Comparison of ENCODE assay signal across 11 mouse cellular contexts in the genomic region with DNA sequence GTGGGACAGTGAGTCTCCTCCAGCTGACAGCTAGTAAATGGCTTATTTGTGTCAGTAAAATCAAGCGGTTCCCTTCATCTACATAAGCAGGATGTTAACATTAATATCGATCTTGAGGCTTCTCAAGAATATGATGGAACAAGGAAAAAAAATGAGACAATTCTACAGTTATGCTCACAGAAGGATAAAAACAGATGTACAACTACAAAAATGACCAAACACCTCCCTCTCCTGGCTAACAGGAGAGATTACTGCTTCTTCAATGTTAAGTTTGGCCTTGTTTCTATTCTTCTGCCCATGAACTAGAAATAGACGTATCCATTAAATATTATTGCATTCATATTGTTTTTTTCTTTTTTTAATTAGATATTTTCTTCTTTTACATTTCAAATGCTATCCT.
DNase-seq lines count a peak whose midpoint lies in the region; ATAC-seq and TF ChIP-seq lines count a peak whose summit lies in the region.
"Had no signal": no experiment of that assay in that cellular context is flagged by ENCODE, and none has a peak within 500 bp of the region (broad histone marks: within the 10 kb centered on the region; RNA-seq: fewer than 3 reads in every experiment).

No protein-coding gene starts in this region.

- no peak for ATAC-seq in CD4-positive, CD25-positive, alpha-beta regulatory T cell, adult 4 months
- ATAC-seq in kidney, postnatal 0 days (replicated peaks; ENCODE audit: low FRiP score, low read depth): no peak
- no peak for ATAC-seq in embryonic facial prominence, embryonic 14.5 days (ENCODE audit: low read depth)

- no peaks in the 10 kb centered on the region for H3K36me3 ChIP-seq in kidney, postnatal 0 days (ENCODE audit: insufficient read depth, low read length)
- H3K36me3 ChIP-seq in embryonic facial prominence, embryonic 14.5 days (ENCODE audit: control insufficient read depth, insufficient read depth, low read length): no peaks in the 10 kb centered on the region
- H3K36me3 ChIP-seq: limb, embryonic 13.5 days had no signal

- no peaks in the 10 kb centered on the region for H3K27me3 ChIP-seq in kidney, postnatal 0 days (ENCODE audit: insufficient read depth, low read length)
- H3K27me3 ChIP-seq in embryonic facial prominence, embryonic 14.5 days (replicated peaks; ENCODE audit: control insufficient read depth, insufficient read depth, low read length): no peaks in the 10 kb centered on the region
- H3K27me3 ChIP-seq: limb, embryonic 13.5 days had no signal

- H3K9me3 ChIP-seq in kidney, postnatal 0 days (replicated peaks; ENCODE audit: low read length): no peaks in the 10 kb centered on the region
- H3K9me3 ChIP-seq in embryonic facial prominence, embryonic 14.5 days (ENCODE audit: control insufficient read depth, low read length): no peaks in the 10 kb centered on the region; the same call in 1 of the 2 replicates
- H3K9me3 ChIP-seq: limb, embryonic 13.5 days had no signal

- no peak overlapping the region for H3K27ac ChIP-seq in kidney, postnatal 0 days
- H3K27ac ChIP-seq in embryonic facial prominence, embryonic 14.5 days (replicated peaks; ENCODE audit: low read depth, low read length): no peak overlapping the region

- no peak overlapping the region for H3K4me3 ChIP-seq in kidney, postnatal 0 days (replicated peaks; ENCODE audit: low read depth, low read length)
- no peak overlapping the region for H3K4me3 ChIP-seq in embryonic facial prominence, embryonic 14.5 days (ENCODE audit: low read depth, low read length)
- H3K4me3 ChIP-seq: limb, embryonic 13.5 days; myocyte had no signal

- peak; percentile 22 for DNase-seq in CD4-positive, CD25-positive, alpha-beta regulatory T cell, adult 2 months (ENCODE audit: low read depth, low spot score)
- DNase-seq in kidney, postnatal 0 days (ENCODE audit: low spot score): peak; percentile 85
- DNase-seq in kidney, adult 11 months: no peak
- peak; percentile 77 for DNase-seq in 3T3-L1 (ENCODE audit: low read depth, low spot score)
- DNase-seq in embryonic facial prominence, embryonic 14.5 days (ENCODE audit: low spot score): peak; percentile 76
- no peak for DNase-seq in right cerebral cortex, adult 18-20 months
- DNase-seq in yolk sac, embryonic 10.5 days (ENCODE audit: low spot score): no peak
- DNase-seq: thymus, adult 18-20 months had no signal

- H3K4me2 ChIP-seq in kidney, postnatal 0 days (ENCODE audit: low read length): no peak overlapping the region
- H3K4me2 ChIP-seq in embryonic facial prominence, embryonic 14.5 days (ENCODE audit: low read depth, low read length): no peak overlapping the region
- H3K4me2 ChIP-seq: limb, embryonic 13.5 days had no signal

- TF ChIP-seq CTCF in kidney, postnatal 0 days (IDR thresholded peaks at IDR 0.05; ENCODE audit: low read depth): peak; percentile 79

- H3K4me1 ChIP-seq in kidney, postnatal 0 days (replicated peaks; ENCODE audit: insufficient read depth, low read length): peaks cover 5% of the 10 kb centered on the region
- H3K4me1 ChIP-seq in embryonic facial prominence, embryonic 14.5 days (ENCODE audit: control insufficient read depth, insufficient read depth, low read length): peaks cover 46% of the 10 kb centered on the region

- no peak overlapping the region for H3K9ac ChIP-seq in kidney, postnatal 0 days (ENCODE audit: low read depth, low read length)
- no peak overlapping the region for H3K9ac ChIP-seq in embryonic facial prominence, embryonic 14.5 days (ENCODE audit: low read depth, low read length)
- H3K9ac ChIP-seq: limb, embryonic 13.5 days had no signal

- WGBS in kidney, postnatal 0 days: 77% methylated on average over 3 of the region's 3 CpGs
- 67% methylated on average over 3 of the region's 3 CpGs for WGBS in embryonic facial prominence, embryonic 14.5 days

Comparison
In these comparisons a context has a peak if more than half of its experiments do, and no peak if none do; other contexts are left out.
1. DNase-seq: peak in CD4-positive, CD25-positive, alpha-beta regulatory T cell, adult 2 months (single experiment), kidney, postnatal 0 days (single experiment), 3T3-L1 (single experiment) and embryonic facial prominence, embryonic 14.5 days (single experiment); none in kidney, adult 11 months (single experiment), right cerebral cortex, adult 18-20 months (single experiment) and yolk sac, embryonic 10.5 days (single experiment).